Comparison of ENCODE assay signal across 11 mouse cellular contexts in genomic region chr7:96383686-96384528, GRCm38 (mm10).
A peak's percentile ranks its signal among the peaks of the same experiment; 100 is the strongest.
DNase-seq lines count a peak whose midpoint lies in the region; ATAC-seq lines count a peak whose summit lies in the region.
"Had no signal": no experiment of that assay in that cellular context is flagged by ENCODE, and none has a peak within 500 bp of the region (broad histone marks: within the 10 kb centered on the region; RNA-seq: fewer than 3 reads in every experiment).

No protein-coding gene starts in this region.

- no peaks in the 10 kb centered on the region for H3K9me3 ChIP-seq in neural tube, embryonic 11.5 days (ENCODE audit: control insufficient read depth, low read length)
- H3K9me3 ChIP-seq in hindbrain, embryonic 10.5 days, result no peaks in the 10 kb centered on the region
- H3K9me3 ChIP-seq in midbrain, embryonic 11.5 days (ENCODE audit: control insufficient read depth, low read length), result no peaks in the 10 kb centered on the region

- H3K4me3 ChIP-seq in neural tube, embryonic 11.5 days (ENCODE audit: low read depth, low read length), result no peak overlapping the region
- H3K4me3 ChIP-seq in hindbrain, embryonic 10.5 days, result no peak overlapping the region
- no peak overlapping the region for H3K4me3 ChIP-seq in midbrain, embryonic 11.5 days (ENCODE audit: low read depth, low read length)

- no peak overlapping the region for H3K9ac ChIP-seq in neural tube, embryonic 11.5 days (ENCODE audit: low read length)
- H3K9ac ChIP-seq in midbrain, embryonic 11.5 days (ENCODE audit: low read length), result no peak overlapping the region

- intact Hi-C loops in gastrocnemius, postnatal 36 days (cut with DNase I), result no loop called here

- no peaks in the 10 kb centered on the region for H3K36me3 ChIP-seq in neural tube, embryonic 11.5 days (ENCODE audit: control insufficient read depth, insufficient read depth, low read length)
- H3K36me3 ChIP-seq in hindbrain, embryonic 10.5 days, result no peaks in the 10 kb centered on the region
- H3K36me3 ChIP-seq in midbrain, embryonic 11.5 days (ENCODE audit: control insufficient read depth, insufficient read depth, low read length), result no peaks in the 10 kb centered on the region
- H3K36me3 ChIP-seq: G1E had no signal

- H3K4me2 ChIP-seq in neural tube, embryonic 11.5 days (ENCODE audit: low read depth), result no peak overlapping the region
- no peak overlapping the region for H3K4me2 ChIP-seq in midbrain, embryonic 11.5 days

- no peaks in the 10 kb centered on the region for H3K27me3 ChIP-seq in neural tube, embryonic 11.5 days (ENCODE audit: control insufficient read depth, insufficient read depth, low read length)
- H3K27me3 ChIP-seq in hindbrain, embryonic 10.5 days (ENCODE audit: insufficient read depth, poor library complexity, severe bottlenecking), result no peaks in the 10 kb centered on the region
- H3K27me3 ChIP-seq in midbrain, embryonic 11.5 days (ENCODE audit: control insufficient read depth, insufficient read depth, low read length), result no peaks in the 10 kb centered on the region

- WGBS in neural tube, embryonic 11.5 days, result 8% methylated on average over 6 of the region's 6 CpGs
- 14% methylated on average over 6 of the region's 6 CpGs for WGBS in hindbrain, embryonic 10.5 days
- WGBS in midbrain, embryonic 11.5 days, result 14% methylated on average over 6 of the region's 6 CpGs

- H3K4me1 ChIP-seq in neural tube, embryonic 11.5 days (ENCODE audit: control insufficient read depth, insufficient read depth, low read length), result peaks cover 7% of the 10 kb centered on the region; the same call in 1 of the 2 replicates
- peaks cover 21% of the 10 kb centered on the region for H3K4me1 ChIP-seq in hindbrain, embryonic 10.5 days (replicated peaks)
- H3K4me1 ChIP-seq in midbrain, embryonic 11.5 days (ENCODE audit: control insufficient read depth, insufficient read depth, low read length), result peaks cover 14% of the 10 kb centered on the region

- no peak for DNase-seq in neural tube, embryonic 11.5 days (ENCODE audit: low spot score)
- DNase-seq in neural tube, embryonic 10.5 days (ENCODE audit: extremely low spot score, low spot score), result no peak
- peak; percentile 27 for DNase-seq in hindbrain, embryonic 10.5 days (ENCODE audit: low spot score)
- DNase-seq in midbrain, embryonic 11.5 days (ENCODE audit: low spot score, missing footprints), result peak; percentile 87
- DNase-seq in testis, postnatal 14 days (ENCODE audit: low spot score), result no peak
- DNase-seq in gastrocnemius, postnatal 36 days, result no peak
- no peak for DNase-seq in gastrocnemius, postnatal 10 days
- DNase-seq: heart, postnatal 14 days; right cerebral cortex, postnatal 4 days; thymus, postnatal 14 days had no signal

- no peak overlapping the region for H3K27ac ChIP-seq in neural tube, embryonic 11.5 days (ENCODE audit: low read depth, low read length)
- peak overlapping the region; percentile 85 for H3K27ac ChIP-seq in hindbrain, embryonic 10.5 days
- H3K27ac ChIP-seq in midbrain, embryonic 11.5 days (ENCODE audit: low read depth, low read length), result peak overlapping the region; percentile 22; the same call in 1 of the 2 replicates

- peak; percentile 51 for ATAC-seq in neural tube, embryonic 11.5 days (ENCODE audit: insufficient read depth, low FRiP score, low TSS enrichment)
- ATAC-seq in midbrain, embryonic 11.5 days (ENCODE audit: low FRiP score), result peak; percentile 69

Comparison
In these comparisons a context has a peak if more than half of its experiments do, and no peak if none do; other contexts are left out.
1. DNase-seq: peak in hindbrain, embryonic 10.5 days (single experiment) and midbrain, embryonic 11.5 days (single experiment); none in neural tube, embryonic 11.5 days (single experiment), neural tube, embryonic 10.5 days (single experiment), testis, postnatal 14 days (single experiment), gastrocnemius, postnatal 36 days (0 of 2) and gastrocnemius, postnatal 10 days (single experiment).